Mouse (Mus musculus): Measurements from ENCODE around the gene Unc5c.

The Unc5c gene

DNA sequence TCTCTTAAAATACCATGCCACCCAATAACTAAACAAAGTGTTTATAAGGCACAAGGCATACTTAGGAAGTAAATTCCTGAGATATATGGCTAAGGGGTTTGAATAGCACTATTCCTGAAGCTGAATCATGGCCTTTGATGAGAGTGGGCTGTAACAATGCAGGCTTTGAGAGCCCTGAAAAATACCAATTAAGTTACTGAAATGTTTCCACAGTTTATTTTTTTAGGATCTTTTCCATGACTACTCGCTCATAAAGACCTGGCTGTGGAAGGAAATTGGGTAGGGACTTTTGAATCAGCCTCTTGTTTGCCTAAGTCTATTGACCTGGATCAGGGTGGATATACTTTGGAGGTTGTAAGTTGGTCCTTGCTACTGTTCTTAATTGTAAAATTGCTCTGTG, 44.8 kb downstream of the Unc5c start:
- no peak for DNase-seq (ENCODE audit: low spot score)

DNA sequence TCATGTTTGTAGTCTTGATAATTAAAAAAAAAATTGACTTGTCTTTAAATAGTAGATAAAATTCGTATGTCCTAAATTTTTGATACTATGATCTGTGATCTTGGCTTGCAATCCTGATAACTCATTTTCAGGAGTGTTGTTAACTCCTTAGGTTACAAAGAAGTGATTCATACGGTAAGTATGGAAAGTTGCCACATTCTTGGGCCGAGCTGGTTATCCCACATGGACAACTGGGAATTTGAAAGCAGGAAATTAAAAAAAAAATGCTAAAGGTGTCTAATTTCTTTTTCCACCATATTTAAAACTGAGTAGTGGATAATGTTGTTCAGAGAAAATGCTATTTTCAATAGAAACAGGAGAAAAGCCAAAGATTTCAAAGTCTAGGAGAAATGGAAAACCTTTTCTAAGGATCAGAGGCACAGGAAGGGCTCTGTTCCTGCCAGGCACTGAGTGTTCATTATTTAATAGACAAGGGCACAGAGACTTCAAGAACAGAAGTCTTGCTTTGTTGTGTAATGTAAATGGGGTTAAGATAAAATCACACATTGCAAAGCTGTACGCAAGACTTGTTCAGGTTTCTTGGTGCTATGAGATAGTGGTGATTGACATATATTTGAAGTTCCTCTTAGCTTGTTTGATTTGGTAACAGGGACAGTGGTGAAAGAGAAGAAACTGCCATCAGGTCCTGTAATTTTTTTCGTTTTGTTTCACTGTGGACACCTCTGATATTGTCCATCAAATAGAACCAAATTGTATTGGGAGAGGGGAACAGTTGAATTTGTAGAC, 46.4 kb downstream of the Unc5c start:
- DNase-seq (ENCODE audit: low spot score), result no peak

DNA sequence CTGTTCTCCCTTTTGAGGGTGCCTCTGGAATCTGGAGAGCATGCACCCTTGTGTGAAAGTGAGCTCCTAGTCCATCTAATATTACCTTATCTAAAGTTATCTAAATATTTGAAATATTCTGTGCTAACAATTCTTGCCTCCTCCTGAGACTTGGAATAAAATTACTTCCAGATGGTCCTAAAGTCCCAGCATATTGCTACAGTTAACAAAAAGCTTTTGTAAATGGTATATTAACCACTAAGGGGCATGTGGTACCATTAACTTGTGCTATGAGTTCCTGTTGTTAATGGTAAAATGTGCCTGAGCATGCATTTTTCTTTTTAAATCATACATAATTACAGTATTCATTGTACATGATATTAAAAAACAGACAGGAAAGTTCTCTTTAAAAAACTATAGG, 63.7 kb downstream of the Unc5c start:
- DNase-seq (ENCODE audit: low spot score), result no peak

DNA sequence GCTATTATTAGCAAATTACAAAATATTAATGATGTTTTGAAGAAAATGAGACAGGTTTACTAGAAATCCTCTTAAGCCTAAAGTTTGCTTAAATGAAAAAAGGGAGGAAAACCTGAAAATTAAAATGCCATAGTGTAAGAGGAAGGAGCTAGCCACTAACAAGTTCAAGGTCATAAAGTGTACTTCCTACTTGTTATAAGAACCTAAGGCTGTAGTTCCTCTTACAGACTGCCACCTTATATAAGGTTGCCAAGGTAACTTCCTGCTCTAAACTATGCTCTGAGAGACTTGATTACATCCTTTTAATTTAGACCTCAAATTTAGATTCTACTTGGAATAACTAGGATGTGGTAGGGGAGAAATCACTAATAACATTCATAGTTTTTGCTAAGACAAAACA, 64.6 kb downstream of the Unc5c start:
- DNase-seq (ENCODE audit: low spot score), result no peak

DNA sequence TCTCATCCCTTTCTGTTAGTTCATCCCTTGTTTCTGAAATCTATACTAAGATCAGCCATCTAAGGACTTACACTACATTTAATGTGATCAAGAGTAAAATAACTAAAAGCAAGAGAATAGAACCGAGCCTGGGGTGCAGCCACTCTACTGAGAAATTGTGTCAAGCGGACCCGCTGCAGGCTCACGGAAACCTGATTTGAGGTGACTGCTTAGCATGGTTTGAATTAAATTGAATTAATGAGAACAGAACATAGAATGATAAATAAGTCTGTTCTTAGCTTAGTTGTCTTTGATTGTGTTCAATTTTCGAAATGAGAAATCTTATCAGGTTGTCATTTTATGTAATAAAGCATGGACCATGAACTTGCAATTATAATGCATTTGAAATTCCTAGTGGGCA, 68.8 kb downstream of the Unc5c start:
- no peak for DNase-seq (ENCODE audit: low spot score)

DNA sequence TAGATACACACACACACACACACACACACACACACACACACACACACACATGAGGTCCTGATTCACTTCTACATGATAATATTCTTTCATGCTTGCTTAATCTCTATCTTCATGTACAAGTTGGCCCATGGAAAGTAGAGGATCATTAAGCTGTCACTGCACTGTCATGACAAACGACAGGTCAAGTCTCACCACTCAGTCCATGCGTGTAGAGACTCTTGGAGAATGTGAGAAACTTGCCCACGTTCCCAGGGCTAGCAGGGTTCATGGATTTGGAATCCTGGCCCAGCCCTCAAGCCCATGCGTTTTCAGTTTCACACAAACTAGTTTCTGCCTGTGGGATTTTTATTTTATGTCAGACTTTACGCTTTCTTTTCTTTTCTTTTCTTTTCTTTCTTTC, 71.8 kb downstream of the Unc5c start:
- DNase-seq (ENCODE audit: low spot score), result no peak

DNA sequence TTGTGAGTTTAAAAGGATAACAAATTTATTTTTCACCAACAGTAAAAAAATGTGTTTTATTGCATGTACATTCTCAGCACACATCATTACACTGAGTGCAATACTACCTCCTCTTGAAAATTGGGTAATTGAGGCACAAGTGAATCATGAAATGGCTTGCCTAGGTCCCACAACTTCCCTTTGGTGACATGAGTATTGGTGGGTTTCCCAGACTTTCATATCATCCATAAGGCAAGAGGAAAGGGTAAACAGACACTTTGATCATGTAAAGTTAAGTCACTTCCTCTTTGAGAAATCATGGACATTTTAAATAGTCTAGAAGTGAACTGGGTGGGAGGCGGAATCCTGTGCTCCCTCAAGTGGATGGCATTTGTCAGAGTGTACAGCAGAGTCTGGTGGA, 73.1 kb downstream of the Unc5c start:
- no peak for DNase-seq (ENCODE audit: low spot score)

DNA sequence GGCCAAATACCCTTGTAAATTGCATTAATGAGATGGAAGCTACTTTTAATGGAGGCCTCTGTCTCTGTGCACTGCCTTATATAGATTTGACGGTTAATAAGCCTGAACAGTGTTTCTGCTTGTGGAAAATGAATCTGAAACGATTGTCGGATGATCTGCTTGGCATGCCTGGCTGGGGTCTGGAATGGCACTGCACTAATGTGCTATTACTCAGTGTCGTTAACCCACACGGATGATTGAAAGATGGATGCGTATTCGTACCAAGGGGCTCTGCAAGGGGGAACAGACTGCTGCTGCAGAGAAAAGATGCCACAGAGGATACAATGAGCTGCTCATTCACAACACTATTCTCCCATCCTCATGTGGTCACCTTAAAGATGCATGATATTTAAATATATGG, 75.7 kb downstream of the Unc5c start:
- DNase-seq (ENCODE audit: low spot score), result no peak

DNA sequence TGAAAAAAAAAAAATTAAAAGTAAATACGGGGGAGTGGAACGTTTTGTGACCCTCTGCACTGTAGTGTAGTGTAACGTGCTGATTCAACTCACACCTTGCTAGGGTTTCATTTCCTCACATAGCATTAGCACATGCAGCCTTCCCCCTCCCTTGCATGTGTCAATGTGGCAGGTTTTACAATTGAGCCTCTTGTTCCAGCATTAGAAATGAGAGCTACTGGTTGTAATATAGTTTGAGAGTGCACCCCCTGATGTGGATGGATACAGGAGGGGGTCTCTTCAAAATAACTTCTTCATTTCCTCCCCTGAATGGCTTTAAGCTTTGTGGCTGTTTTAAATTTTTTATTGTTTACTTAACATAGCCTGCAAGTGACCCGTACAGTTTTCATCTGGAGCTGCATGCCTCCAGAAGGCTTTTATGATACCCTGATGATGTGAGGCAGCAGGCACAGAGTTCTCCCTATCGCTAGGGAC, 82.4 kb downstream of the Unc5c start:
- DNase-seq (ENCODE audit: low spot score), result no peak

DNA sequence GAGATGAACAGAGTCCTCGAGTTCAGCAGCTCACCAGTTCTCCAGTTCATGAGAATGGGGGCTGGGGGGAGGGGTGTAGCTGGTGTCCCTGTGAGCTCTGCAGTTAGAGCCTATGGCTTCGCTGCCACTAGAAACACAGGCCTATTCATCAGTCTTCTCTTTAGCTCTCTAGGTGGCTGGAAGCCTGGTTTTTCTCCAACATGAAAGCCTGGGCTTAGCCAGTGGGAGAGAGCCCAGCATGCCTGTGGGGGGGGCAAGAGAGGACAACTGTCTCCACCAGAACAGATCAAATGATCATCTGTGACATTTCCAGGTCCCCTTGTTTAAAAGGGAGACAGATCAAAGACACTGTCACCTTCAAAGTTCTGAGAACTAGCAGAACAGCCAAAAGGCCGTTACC, 84.6 kb downstream of the Unc5c start:
- DNase-seq (ENCODE audit: low spot score), result peak; percentile 6

DNA sequence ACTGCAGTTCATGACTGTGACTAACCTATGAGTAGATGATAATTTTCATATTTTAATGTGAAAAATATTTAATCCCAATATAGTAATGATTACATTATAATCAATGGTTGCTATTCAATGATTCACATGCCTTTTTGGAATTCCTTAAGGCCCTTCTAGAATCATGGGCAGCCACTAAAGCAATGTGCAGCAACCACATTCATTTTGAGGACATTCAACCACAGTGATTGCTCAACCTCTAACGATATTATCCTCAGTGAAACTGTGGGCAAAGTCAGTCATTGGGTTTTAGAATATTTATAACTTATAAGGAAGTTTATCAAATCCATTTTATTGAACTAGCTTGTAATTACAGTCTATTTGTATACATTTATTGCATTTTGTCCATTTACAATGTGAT, 87.9 kb downstream of the Unc5c start:
- DNase-seq (ENCODE audit: low spot score), result no peak

DNA sequence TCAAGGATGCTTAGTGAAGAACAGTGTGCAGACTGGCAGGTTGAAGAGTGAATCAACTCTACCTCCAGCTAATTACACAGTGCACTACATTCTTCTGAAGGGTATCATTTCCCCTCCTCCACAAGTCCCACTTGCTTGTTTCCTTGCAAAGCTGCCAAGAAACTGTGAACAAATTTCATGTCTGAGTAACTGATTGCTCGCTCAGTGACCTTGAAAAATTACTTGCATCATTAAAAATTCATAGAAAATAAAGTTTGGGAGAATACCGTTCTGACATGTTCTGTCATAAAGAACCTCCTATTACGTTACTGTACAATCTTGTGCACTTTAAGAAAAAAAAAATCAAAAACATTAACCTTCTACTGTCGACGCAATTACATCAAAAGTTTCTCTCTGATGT, 92.1 kb downstream of the Unc5c start:
- DNase-seq (ENCODE audit: low spot score), result no peak

DNA sequence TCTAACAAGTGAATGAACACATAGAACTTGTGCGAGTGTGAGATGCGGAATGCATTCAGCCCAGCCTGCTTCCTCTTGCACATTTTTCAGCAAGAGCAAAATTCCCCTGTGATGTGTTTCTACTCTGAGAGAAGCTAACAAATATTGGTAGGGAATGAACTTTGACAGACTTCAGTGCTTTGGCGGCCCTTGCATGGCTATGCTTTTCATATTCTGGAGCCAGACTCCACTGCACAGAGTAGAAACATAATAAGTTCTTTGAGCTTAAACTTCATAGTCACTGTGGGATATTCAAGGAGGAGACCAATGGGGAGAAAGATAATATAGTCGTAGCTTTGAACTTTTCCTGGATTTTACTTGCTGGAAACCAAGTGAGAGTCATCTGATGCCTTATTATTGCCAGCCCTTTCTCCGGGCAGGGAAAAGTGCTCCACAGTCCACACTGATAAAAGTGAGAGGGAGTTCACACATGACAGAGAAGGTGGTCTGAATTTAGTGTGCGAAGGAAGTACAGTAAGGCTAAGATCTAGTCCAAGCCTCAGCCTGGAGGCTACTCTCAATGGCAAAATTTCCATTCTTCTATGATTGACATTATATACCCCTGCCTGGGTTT, 110.2 kb downstream of the Unc5c start:
- DNase-seq (ENCODE audit: low spot score), result no peak

DNA sequence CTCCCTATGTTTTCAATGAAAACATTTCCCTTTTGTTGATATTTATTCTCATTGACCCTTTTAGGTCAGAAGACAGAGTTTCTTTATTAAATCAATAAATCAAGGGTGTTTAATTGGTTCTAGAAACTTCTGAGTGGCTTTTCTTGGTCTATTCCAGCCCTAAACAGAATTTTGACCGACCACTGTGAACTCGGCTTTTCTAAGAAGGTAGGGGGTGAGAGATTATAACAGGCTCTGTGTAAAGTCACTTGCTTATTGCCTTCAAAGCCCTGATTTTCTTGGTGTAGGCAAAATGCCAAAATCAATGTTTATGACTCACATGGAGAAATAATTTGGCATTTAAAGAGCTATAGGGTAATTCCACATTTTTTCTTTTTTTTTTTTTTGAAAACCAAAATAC, 112.4 kb downstream of the Unc5c start:
- DNase-seq (ENCODE audit: low spot score), result no peak

DNA sequence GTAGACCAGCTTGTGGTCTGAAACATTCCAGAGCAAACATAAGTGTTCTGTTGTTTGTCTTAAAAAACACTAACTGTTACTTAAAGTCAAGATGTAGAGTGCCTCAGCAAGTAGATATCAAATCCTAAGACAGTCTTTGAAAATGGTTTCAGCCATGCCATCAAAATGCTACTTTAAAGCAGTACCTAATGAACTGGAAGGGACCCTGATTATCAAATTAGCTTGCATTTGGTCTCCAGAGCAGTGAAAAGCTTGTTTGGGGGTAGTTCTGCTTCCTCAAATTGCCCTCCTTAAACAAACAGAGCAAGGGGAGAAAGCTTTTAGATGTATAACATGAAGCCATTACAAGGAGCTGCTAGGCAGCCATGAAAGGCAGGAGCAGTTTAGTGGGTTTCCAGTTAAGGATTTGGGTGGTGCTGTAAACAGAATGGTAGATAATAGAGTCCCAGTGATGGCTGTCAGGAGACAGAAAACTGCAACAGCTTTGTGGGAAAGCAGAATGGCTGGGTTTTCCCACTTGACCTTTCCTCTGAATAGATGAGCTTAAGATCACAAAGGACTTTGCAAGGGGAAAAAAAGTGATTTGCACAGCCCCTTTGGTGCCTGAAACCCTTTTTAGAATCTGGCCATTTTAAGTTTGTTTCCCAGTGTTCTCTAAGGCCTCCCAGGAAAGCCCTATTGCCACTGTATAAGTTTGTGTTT, 116.3 kb downstream of the Unc5c start:
- DNase-seq (ENCODE audit: low spot score), result no peak

DNA sequence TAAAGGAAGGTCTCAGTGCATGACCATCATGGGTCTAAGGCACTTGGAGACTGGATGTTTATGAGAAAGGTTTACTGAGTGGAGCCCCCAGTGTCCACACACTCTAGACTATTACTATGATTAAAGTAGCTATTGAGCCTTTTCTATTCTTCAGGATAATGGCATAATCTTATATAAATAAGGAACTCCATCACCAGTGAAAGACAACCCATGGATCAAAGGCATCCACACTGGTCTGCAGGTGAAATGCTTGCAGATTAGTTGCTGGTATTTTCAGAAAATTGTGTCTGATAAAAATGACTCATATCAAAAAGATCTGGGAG, 116.8 kb downstream of the Unc5c start:
- no peak for DNase-seq (ENCODE audit: low spot score)

DNA sequence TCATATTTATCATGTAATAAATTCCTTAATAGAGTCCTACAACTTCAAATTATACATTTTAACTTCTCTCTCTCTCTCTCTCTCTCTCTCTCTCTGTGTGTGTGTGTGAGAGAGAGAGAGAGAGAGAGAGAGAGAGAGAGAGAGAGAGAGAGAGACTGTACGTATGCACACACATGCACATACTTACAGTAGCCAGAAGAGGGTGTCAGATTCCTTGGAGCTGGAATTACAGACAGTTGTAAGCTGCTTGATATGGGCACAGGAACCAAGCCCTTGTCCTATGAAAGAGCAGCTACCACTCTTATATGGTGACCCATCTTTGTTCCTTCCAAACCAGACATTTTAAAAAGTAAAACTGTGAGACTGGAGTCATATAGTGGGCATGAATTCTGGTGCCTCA, 118.2 kb downstream of the Unc5c start:
- no peak for DNase-seq (ENCODE audit: low spot score)

DNA sequence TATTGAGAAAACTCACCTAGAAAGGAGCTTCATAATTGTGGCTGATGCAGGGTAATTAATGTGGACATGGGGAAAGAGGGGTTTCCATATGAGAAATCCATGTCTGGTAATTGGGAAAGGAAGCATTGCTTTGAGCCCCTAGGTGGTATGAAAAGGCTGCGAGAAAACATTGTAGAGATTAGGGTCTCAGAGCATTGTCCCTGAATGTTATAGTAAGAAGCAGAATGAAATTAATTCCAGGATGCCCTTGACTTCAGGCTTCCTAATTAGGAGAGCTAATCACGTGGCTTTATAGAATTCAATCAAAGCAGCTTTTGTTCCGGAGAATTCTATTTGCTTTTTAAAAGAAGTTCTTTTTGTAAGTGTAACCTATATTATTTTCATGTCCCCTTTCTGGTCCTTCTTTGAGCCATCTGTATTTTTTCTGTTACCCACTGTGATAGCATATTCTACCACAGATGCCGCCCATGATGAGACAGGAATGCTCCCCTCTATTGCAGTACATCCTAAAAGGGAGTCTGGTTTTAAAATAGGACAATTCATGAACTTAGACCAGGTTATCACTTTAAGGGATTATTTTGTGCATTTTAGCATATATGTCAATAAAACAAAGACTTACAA, 124.5 kb downstream of the Unc5c start:
- DNase-seq (ENCODE audit: low spot score), result no peak

DNA sequence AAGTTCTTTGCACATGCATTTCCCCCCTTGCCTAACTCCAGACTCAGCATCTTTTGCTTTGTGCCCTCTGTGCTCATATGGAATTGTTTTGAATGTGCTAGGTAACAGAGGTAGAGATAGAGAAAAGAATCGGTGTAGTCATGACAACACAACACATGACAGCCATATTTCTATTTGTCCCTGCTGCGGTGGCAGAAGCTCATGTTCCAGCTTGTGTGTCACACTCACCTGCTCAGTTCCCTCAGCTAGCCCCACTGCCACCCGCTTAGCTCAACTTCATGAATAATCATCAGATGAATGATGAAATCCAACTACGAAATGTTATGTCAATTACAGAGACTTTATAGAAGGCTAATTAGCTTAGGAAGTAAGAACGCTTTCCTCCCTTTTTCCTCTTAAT, 128.2 kb downstream of the Unc5c start:
- DNase-seq (ENCODE audit: low spot score), result no peak

DNA sequence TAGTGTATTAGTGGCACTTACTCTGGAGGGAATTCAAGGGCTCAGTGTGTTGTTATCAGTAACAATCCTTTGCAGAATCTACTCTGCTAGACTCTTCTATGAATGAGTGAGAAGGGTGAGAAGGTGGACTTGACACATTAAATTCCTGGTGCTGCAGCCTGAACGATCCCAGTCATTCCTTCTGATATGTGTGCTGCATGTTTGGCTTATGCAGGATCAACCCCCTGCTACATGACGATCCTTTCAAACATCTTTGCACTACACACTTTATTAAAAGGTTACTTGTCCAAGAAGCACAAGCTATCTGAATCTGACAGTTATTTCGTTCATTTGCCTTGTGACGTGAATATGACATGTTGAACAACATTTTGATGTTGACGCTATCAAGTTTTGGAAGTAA, 129.1 kb downstream of the Unc5c start:
- DNase-seq (ENCODE audit: low spot score), result no peak

DNA sequence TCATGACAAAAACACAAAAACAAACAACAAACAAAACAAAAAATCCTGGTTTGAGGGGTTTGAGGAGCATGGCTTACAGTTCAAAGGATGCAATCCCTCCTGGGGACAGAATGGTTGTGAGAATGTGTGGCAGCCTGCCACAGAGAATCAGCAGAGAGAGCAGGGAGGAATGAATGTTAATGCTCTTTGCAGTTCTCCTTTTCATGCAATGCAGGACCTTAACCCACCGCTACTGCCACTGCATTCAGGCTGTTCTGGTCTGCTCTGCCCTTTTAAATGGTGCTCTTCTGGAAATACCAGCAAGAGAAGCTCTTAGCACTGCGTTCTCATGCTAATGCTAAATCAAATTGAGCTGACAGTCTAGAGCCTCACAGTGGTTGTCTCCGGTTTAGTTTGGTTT, 130.1 kb downstream of the Unc5c start:
- no peak for DNase-seq (ENCODE audit: low spot score)

DNA sequence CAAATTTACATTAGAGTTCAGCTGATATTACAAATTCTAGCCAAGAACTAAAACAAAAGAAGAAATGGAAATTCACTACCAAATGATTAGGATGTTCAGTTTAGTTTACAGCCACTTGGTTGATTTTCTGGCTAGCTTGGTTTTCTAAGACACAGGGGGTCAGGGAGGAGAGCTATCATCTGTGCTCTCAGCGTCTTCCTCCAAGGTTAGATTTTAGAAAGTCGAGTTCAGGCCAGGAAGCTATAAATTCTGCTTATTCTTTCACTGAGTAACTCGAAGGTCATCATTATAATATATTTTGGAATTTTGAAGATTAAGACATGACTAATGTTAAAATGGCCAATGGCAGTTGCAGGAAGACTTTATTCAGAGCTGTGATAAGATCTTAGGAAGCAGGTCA, 131.4 kb downstream of the Unc5c start:
- DNase-seq (ENCODE audit: low spot score), result no peak

DNA sequence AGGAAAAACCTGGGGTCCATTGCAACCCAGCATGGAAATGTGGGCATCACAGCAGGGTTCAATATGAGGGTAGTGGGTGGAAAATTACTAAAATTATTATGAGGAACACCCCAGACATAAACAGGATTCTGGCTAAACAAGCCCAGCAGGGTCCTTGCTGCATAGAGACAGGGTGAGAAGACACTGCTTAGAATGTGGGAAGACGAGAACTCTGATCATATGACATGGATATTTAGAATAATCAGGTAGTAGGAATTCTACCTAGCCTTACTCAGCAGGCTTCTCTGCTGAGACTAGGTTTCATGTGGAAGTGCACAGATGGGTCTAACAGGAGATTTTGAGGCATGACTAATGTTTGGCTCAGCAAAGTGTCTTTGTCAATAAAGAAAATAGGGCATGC, 131.9 kb downstream of the Unc5c start:
- DNase-seq (ENCODE audit: low spot score), result no peak

Measured in yolk sac, embryonic 10.5 days (tissue).